Mouse (Mus musculus) heart, adult 2 months (tissue): Measurements from ENCODE around the gene Nr2c2.

Experiments used
- CTCF ChIP-seq: fragments of 200-600 bp; IDR thresholded peaks from 2 replicates; pipeline ENCODE4 v1.8.1; 2022; ENCODE audit warnings: antibody characterized with exemption, mild to moderate bottlenecking, moderate library complexity
- POLR2A ChIP-seq: fragments of 200-500 bp; IDR thresholded peaks from 2 replicates; pipeline ENCODE4 v1.6.1; 2011; ENCODE audit warnings: mild to moderate bottlenecking, low read depth, low read length, control low read depth; ENCODE audit not compliant: insufficient read depth

DNA sequence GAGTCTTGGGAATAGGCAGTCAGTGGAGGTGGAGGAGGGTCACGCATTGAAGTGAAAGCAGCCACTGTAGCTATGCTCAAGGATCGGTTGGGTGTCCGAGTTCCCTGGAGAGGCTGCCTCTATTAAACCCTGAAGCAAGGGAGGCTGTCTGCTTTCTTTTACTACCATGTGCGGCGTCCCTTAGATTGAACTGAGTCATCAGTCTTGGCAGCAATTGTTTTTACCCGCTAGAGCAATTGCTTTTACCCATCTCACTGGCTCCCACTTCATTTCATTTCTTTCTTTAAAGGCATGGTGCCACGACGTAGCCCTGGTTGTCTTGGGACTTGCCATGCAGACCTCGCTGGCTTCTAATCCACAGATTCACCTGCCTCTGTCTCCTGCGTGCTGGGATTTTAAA lies 27.1 kb upstream of the Nr2c2 start:
- TF ChIP-seq POLR2A (no peak), CTCF (no peak)
